Mouse (Mus musculus): Measurements from ENCODE around the gene Spata9. TPM values are rescaled to one million over a fixed set of nuclear protein-coding genes. Genes with fewer than 3 reads are reported as not detected.

Spata9 gene
- polyA plus RNA-seq, 1 experiment from 2014 or later, result 0.73 TPM

- WGBS, result 84% methylated on average over 5 of the region's 5 CpGs
- no peak for TF ChIP-seq CTCF (IDR thresholded peaks at IDR 0.05)
- TF ChIP-seq EP300 (IDR thresholded peaks at IDR 0.05), result no peak
- DNase-seq (ENCODE audit: low spot score) (no peak), ATAC-seq (no peak)
- Histone ChIP-seq H3K36me3 (ENCODE audit: insufficient read depth, low read length) (no peaks in the 10 kb centered on the region), H3K27me3 (replicated peaks; ENCODE audit: insufficient read depth, low read length) (no peaks in the 10 kb centered on the region), H3K9me3 (ENCODE audit: low read length) (no peaks in the 10 kb centered on the region), H3K4me3 (ENCODE audit: low read depth, low read length) (no peak overlapping the region), H3K27ac (ENCODE audit: low read length) (no peak overlapping the region), H3K9ac (replicated peaks; ENCODE audit: low read depth) (no peak overlapping the region), H3K4me1 (ENCODE audit: insufficient read depth, low read depth, low read length) (0 out of 2 replicates have a peak, but pooled peaks cover 3% of the 10 kb centered on the region), H3K4me2 (replicated peaks; ENCODE audit: low read depth, low read length) (no peak overlapping the region)
Observed at GRCm38 (mm10) chr13:75938866-75939265, 28.1 kb upstream of the Spata9 start.

- Histone ChIP-seq H3K4me2 (replicated peaks; ENCODE audit: low read depth, low read length) (no peak overlapping the region), H3K9me3 (ENCODE audit: low read length) (no peaks in the 10 kb centered on the region), H3K27me3 (replicated peaks; ENCODE audit: insufficient read depth, low read length) (no peaks in the 10 kb centered on the region), H3K4me1 (ENCODE audit: insufficient read depth, low read depth, low read length) (0 out of 2 replicates have a peak, but pooled peaks cover 3% of the 10 kb centered on the region), H3K9ac (replicated peaks; ENCODE audit: low read depth) (no peak overlapping the region), H3K4me3 (ENCODE audit: low read depth, low read length) (no peak overlapping the region), H3K36me3 (ENCODE audit: insufficient read depth, low read length) (no peaks in the 10 kb centered on the region), H3K27ac (ENCODE audit: low read length) (no peak overlapping the region)
- ATAC-seq, result no peak
- DNase-seq (ENCODE audit: low spot score), result peak; percentile 43
- 73% methylated on average over 2 of the region's 2 CpGs for WGBS
- TF ChIP-seq EP300 (IDR thresholded peaks at IDR 0.05) (no peak), CTCF (IDR thresholded peaks at IDR 0.05) (no peak)
Observed at GRCm38 (mm10) chr13:75940791-75941517, 26.0 kb upstream of the Spata9 start.

GRCm38 (mm10) chr13:75941518-75942295 lies 25.2 kb upstream of the Spata9 start:
- TF ChIP-seq EP300 (IDR thresholded peaks at IDR 0.05) (no peak), CTCF (IDR thresholded peaks at IDR 0.05) (no peak)
- ATAC-seq (no peak), DNase-seq (ENCODE audit: low spot score) (no peak)
- 89% methylated on average over 5 of the region's 5 CpGs for WGBS
- H3K4me1 ChIP-seq (ENCODE audit: insufficient read depth, low read depth, low read length), result 0 out of 2 replicates have a peak, but pooled peaks cover 3% of the 10 kb centered on the region
- H3K4me3 ChIP-seq (ENCODE audit: low read depth, low read length), result no peak overlapping the region
- H3K27ac ChIP-seq (ENCODE audit: low read length), result no peak overlapping the region
- no peaks in the 10 kb centered on the region for H3K9me3 ChIP-seq (ENCODE audit: low read length)
- no peak overlapping the region for H3K9ac ChIP-seq (replicated peaks; ENCODE audit: low read depth)
- H3K27me3 ChIP-seq (replicated peaks; ENCODE audit: insufficient read depth, low read length), result no peaks in the 10 kb centered on the region
- H3K36me3 ChIP-seq (ENCODE audit: insufficient read depth, low read length), result no peaks in the 10 kb centered on the region
- no peak overlapping the region for H3K4me2 ChIP-seq (replicated peaks; ENCODE audit: low read depth, low read length)

- no peaks in the 10 kb centered on the region for H3K36me3 ChIP-seq (ENCODE audit: insufficient read depth, low read length)
- 1% methylated on average over 6 of the region's 6 CpGs for WGBS
- ATAC-seq (peak; percentile 17; the same call in 1 of the 2 replicates), DNase-seq (ENCODE audit: low spot score) (peak; percentile 44)
- H3K4me3 ChIP-seq (ENCODE audit: low read depth, low read length), result peak overlapping the region; percentile 77
- H3K27ac ChIP-seq (ENCODE audit: low read length), result peak overlapping the region; percentile 89
- peak overlapping the region; percentile 75 for H3K9ac ChIP-seq (replicated peaks; ENCODE audit: low read depth)
- 0 out of 2 replicates have a peak, but pooled peaks cover 3% of the 10 kb centered on the region for H3K4me1 ChIP-seq (ENCODE audit: insufficient read depth, low read depth, low read length)
- H3K4me2 ChIP-seq (replicated peaks; ENCODE audit: low read depth, low read length), result peak overlapping the region; percentile 82
- no peaks in the 10 kb centered on the region for H3K27me3 ChIP-seq (replicated peaks; ENCODE audit: insufficient read depth, low read length)
- no peak for TF ChIP-seq EP300 (IDR thresholded peaks at IDR 0.05)
- TF ChIP-seq CTCF (IDR thresholded peaks at IDR 0.05), result peak; percentile 37
- H3K9me3 ChIP-seq (ENCODE audit: low read length), result no peaks in the 10 kb centered on the region
Observed at GRCm38 (mm10) chr13:75942731-75943130, 24.2 kb upstream of the Spata9 start.

GRCm38 (mm10) chr13:75943189-75944043 lies 23.5 kb upstream of the Spata9 start, which contains the start of gene Rhobtb3:
TSS of gene Rhobtb3 (minus strand) at chr13:75943925.
- WGBS, result under 1% methylated on average over 61 of the region's 110 CpGs
- 0 out of 2 replicates have a peak, but pooled peaks cover 3% of the 10 kb centered on the region for H3K4me1 ChIP-seq (ENCODE audit: insufficient read depth, low read depth, low read length)
- peak; percentile 84 for ATAC-seq

More at GRCm38 (mm10) chr13:75943189-75944043, 23.5 kb upstream of the Spata9 start, which contains the start of gene Rhobtb3:
- Histone ChIP-seq H3K9ac (replicated peaks; ENCODE audit: low read depth) (peak within 1 kb of the TSS; percentile 75), H3K4me3 (ENCODE audit: low read depth, low read length) (peak within 1 kb of the TSS; percentile 77), H3K27ac (ENCODE audit: low read length) (peak within 1 kb of the TSS; percentile 89), H3K4me2 (replicated peaks; ENCODE audit: low read depth, low read length) (peak within 1 kb of the TSS; percentile 82), H3K27me3 (replicated peaks; ENCODE audit: insufficient read depth, low read length) (no peaks in the 10 kb centered on the region), H3K36me3 (ENCODE audit: insufficient read depth, low read length) (no peaks in the 10 kb centered on the region), H3K9me3 (ENCODE audit: low read length) (no peaks in the 10 kb centered on the region)
- DNase-seq (ENCODE audit: low spot score), result peak; percentile 75
- TF ChIP-seq EP300 (IDR thresholded peaks at IDR 0.05) (no peak), CTCF (IDR thresholded peaks at IDR 0.05) (no peak; the same call in 1 of the 2 replicates)
